Mouse (Mus musculus): ENCODE measurements around the gene Teddm3. TPM values are rescaled to one million over a fixed set of nuclear protein-coding genes. Genes with fewer than 3 reads are reported as not detected.

Teddm3 gene
- polyA plus RNA-seq, 1 experiment from 2014 or later: not detected

- no peak overlapping the region for H3K4me2 ChIP-seq (replicated peaks; ENCODE audit: low read depth, low read length)
- no peaks in the 10 kb centered on the region for H3K36me3 ChIP-seq (ENCODE audit: control insufficient read depth, insufficient read depth, low read length)
- no peak overlapping the region for H3K4me3 ChIP-seq (ENCODE audit: low read length)
- WGBS: 52% methylated on average over 5 of the region's 5 CpGs
- no peaks in the 10 kb centered on the region for H3K4me1 ChIP-seq (ENCODE audit: control insufficient read depth, insufficient read depth, low read length)
- H3K9ac ChIP-seq (ENCODE audit: low read depth, low read length): no peak overlapping the region
- H3K27ac ChIP-seq (ENCODE audit: low read depth, low read length): no peak overlapping the region
- no peaks in the 10 kb centered on the region for H3K9me3 ChIP-seq (ENCODE audit: control insufficient read depth, low read length)
- H3K27me3 ChIP-seq (ENCODE audit: control insufficient read depth, insufficient read depth, low read length): no peaks in the 10 kb centered on the region
- ATAC-seq (ENCODE audit: low FRiP score, low TSS enrichment): no peak
Measured at GRCm38 (mm10) chr16:21116078-21116477, 37.7 kb downstream of the Teddm3 start.

- no peak for ATAC-seq (ENCODE audit: low FRiP score, low TSS enrichment)
- 30% methylated on average over 1 of the region's 1 CpGs for WGBS
- H3K4me2 ChIP-seq (replicated peaks; ENCODE audit: low read depth, low read length): no peak overlapping the region
- no peak overlapping the region for H3K4me3 ChIP-seq (ENCODE audit: low read length)
- H3K27ac ChIP-seq (ENCODE audit: low read depth, low read length): no peak overlapping the region
- H3K36me3 ChIP-seq (ENCODE audit: control insufficient read depth, insufficient read depth, low read length): no peaks in the 10 kb centered on the region
- H3K4me1 ChIP-seq (ENCODE audit: control insufficient read depth, insufficient read depth, low read length): no peaks in the 10 kb centered on the region
- no peaks in the 10 kb centered on the region for H3K27me3 ChIP-seq (ENCODE audit: control insufficient read depth, insufficient read depth, low read length)
- no peak overlapping the region for H3K9ac ChIP-seq (ENCODE audit: low read depth, low read length)
- no peaks in the 10 kb centered on the region for H3K9me3 ChIP-seq (ENCODE audit: control insufficient read depth, low read length)
Measured at GRCm38 (mm10) chr16:21109473-21109872, 44.3 kb downstream of the Teddm3 start.

Other genes with a start within 250 kb of the Teddm3 start
- 8.0 and 12.8 TPM in 2 replicates for gene Ephb3, start 50.8 kb upstream of the Teddm3 start, polyA plus RNA-seq (2014; fragmentation: Nextera tagmentation; extraction: Ambion mirVana)

All from kidney, embryonic 14.5 days (tissue).